Mouse (Mus musculus) limb, embryonic 12.5 days (tissue): ENCODE measurements around the gene H6pd. TPM values are rescaled to one million over a fixed set of nuclear protein-coding genes. Genes with fewer than 3 reads are reported as not detected.
A peak's percentile ranks its signal among the peaks of the same experiment; 100 is the strongest.
"Not testable (repeated sequence)": the region's sequence is repeated elsewhere in the genome, so short reads cannot be mapped to it uniquely, and the experiment has no call there.

ENCODE experiments used
- ATAC-seq: fragments of 200-750 bp; cut with Nextera tagmentation; 2 replicates; pipeline ENCODE4 v1.8.0; 2017; ENCODE audit warnings: low read depth, moderate TSS enrichment; ENCODE audit not compliant: insufficient number of reproducible peaks, insufficient read depth, low FRiP score, low TSS enrichment
- H3K27ac ChIP-seq: fragments of 300-500 bp; sonication (generic); 2 replicates; pipeline ENCODE4 v1.5.1; 2016; ENCODE audit warnings: mild to moderate bottlenecking, moderate library complexity
- H3K27me3 ChIP-seq: fragments of 300-500 bp; sonication (generic); 2 replicates; pipeline ENCODE4 v1.6.1; 2016; ENCODE audit warnings: mild to moderate bottlenecking, moderate library complexity
- H3K36me3 ChIP-seq: fragments of 300-500 bp; sonication (generic); 2 replicates; pipeline ENCODE4 v1.6.1; 2016; ENCODE audit warnings: mild to moderate bottlenecking, moderate library complexity
- H3K4me1 ChIP-seq: fragments of 300-500 bp; sonication (generic); replicated peaks from 2 replicates; pipeline ENCODE4 v1.6.1; 2016
- H3K4me2 ChIP-seq: fragments of 300-500 bp; sonication (generic); 2 replicates; pipeline ENCODE4 v1.6.1; 2016; ENCODE audit warnings: mild to moderate bottlenecking, moderate library complexity
- H3K4me3 ChIP-seq: fragments of 300-500 bp; sonication (generic); replicated peaks from 2 replicates; pipeline ENCODE4 v1.5.1; 2016; ENCODE audit warnings: mild to moderate bottlenecking
- H3K9ac ChIP-seq: fragments of 300-500 bp; sonication (generic); replicated peaks from 2 replicates; pipeline ENCODE4 v1.6.1; 2016; ENCODE audit warnings: mild to moderate bottlenecking, moderate library complexity
- H3K9me3 ChIP-seq: fragments of 300-500 bp; sonication (generic); 2 replicates; pipeline ENCODE4 v1.6.1; 2016; ENCODE audit warnings: mild to moderate bottlenecking, moderate library complexity
- WGBS: fragments of 180-500 bp; shearing (Covaris S2); methylation state at CpG from one replicate; pipeline ENCODE4 v1.1.7; 2016; 5-methylcytosine and 5-hydroxymethylcytosine counted together
- polyA plus RNA-seq: library from polyadenylated mRNA; unstranded; fragments of >200 nt; fragmentation: Nextera tagmentation; extraction: Ambion mirVana; gene quantifications from 2 replicates; pipeline ENCODE4 v1.2.1, GENCODE M21; 2016

H6pd gene
- polyA plus RNA-seq, 1 experiment from 2014 or later, result 7.0 TPM

DNA sequence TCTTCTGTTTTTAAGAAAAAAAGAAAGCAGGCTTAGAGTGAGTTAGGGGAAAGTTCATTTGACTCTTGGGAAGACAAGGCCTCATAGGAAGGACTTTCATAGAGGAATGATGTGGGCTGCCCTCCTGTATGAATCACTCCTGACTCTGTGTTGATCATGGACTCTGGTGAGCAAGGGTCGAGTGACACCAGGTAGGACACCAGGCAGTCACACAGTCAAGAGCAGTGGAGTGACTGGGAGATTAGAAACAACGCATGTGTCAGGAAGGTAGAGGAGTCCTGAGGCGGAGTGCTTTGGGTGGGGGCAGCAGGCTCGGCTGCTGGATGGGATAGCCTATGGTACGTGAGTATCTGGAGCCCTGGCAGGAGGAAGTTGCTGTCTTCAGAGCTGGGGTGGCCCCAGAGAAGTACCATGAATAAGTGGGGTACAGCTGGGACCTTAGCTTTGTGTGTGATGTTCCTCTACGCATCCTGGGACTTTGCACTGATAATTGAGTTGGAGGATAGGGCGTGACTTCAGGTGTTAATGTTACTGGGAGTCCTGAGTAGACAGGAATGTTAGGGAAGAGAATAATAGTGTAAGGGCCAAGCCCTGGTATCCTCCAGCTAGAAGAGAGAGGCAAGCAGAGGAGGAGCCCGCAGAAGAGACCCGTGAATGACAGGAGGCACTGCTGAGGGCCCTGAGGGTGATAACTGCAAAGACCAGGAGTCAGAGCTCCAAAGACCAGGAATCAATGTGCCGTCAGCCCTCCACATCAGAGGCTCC lies 32.7 kb upstream of the H6pd start:
- peaks cover 19% of the 10 kb centered on the region for H3K27me3 ChIP-seq
- no peaks in the 10 kb centered on the region for H3K9me3 ChIP-seq
- H3K36me3 ChIP-seq, result no peaks in the 10 kb centered on the region
- no peak overlapping the region for H3K4me3 ChIP-seq
- H3K9ac ChIP-seq, result no peak overlapping the region
- no peak overlapping the region for H3K27ac ChIP-seq
- WGBS, result 76% methylated on average over 10 of the region's 10 CpGs
- ATAC-seq, result no peak
- H3K4me1 ChIP-seq, result peaks cover 5% of the 10 kb centered on the region; the same call in 1 of the 2 replicates
- no peak overlapping the region for H3K4me2 ChIP-seq

DNA sequence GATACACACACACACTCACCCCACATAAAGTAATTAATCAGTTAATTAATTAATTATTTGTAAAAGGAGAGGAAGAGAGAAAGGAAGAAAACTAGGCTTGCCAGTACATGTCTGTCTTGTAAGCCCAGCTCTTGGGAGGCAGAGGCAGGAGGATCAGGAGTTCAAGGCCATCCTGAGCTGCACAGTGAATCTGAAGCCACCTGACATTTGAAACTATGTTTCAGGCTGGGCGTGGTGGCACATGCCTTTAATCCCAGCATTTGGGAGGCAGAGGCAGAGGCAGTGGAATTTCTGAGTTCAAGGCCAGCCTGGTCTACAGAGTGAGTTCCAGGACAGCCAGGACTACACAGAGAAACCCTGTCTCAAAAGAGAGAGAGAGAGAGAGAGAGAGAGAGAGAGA lies 32.0 kb upstream of the H6pd start:
- WGBS, result 52% methylated on average over 1 of the region's 1 CpGs
- H3K27me3 ChIP-seq, result peaks cover 19% of the 10 kb centered on the region

DNA sequence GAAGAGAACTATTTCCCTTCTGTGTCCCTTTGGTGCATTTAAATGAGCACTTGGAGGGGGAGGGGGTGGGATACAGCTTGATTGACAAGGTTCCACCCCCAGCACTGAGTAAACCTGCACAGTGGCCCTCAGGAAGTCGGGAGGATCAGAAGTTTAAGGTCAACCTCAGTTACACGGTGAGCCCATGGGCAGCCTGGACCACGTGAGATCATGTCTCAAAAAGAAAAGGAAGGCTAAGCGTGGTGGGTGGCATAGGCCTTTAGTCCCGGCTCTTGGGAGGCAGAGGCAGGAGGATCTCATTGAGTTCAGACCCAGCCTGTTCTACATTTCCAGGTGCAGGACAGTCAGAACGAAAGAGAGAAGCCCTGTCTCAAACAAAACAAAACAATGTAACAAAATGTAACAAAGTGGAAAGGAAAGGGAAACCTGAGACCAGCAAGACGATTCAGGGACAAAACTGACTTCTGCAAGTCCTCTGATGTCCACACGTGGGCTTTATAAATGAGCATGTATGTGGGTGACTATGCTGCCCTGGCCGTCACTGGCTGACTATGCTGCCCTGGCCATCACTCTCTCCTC lies 31.3 kb upstream of the H6pd start:
- H3K4me2 ChIP-seq, result no peak overlapping the region
- H3K4me3 ChIP-seq, result no peak overlapping the region
- H3K27ac ChIP-seq, result no peak overlapping the region
- H3K9ac ChIP-seq, result no peak overlapping the region
- 81% methylated on average over 9 of the region's 9 CpGs for whole genome bisulfite sequencing
- H3K9me3 ChIP-seq, result no peaks in the 10 kb centered on the region
- peaks cover 18% of the 10 kb centered on the region for H3K27me3 ChIP-seq
- ATAC-seq, result no peak
- peaks cover 2% of the 10 kb centered on the region for H3K4me1 ChIP-seq
- H3K36me3 ChIP-seq, result no peaks in the 10 kb centered on the region

More for the DNA sequence above, 32.0 kb upstream of the H6pd start:
- not testable (repeated sequence) for H3K36me3 ChIP-seq, H3K9me3 ChIP-seq, H3K4me2 ChIP-seq, H3K9ac ChIP-seq, H3K4me3 ChIP-seq, ATAC-seq, H3K4me1 ChIP-seq, H3K27ac ChIP-seq

DNA sequence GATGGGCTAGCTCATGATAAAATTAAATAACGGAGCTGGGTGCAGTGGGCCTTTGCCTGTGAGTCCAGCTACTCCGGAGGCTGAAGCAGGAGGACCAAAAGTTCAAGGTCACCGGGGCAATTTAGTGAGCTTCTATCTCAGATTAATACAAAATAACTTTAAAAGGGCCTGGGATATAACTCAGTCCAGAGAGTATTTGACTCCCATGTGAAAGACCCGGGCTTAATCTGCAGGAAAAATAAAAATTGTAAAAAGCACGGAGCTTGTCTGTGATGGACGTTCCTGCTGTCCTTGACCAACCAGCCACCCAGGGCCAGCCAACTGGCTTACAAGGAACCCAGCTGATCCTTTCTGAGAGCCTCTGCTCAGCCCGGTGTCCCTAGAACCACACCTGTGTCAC lies 29.7 kb upstream of the H6pd start:
- Histone ChIP-seq H3K4me1 (peaks cover 8% of the 10 kb centered on the region), H3K9ac (no peak overlapping the region), H3K4me2 (no peak overlapping the region), H3K27ac (no peak overlapping the region), H3K36me3 (no peaks in the 10 kb centered on the region), H3K4me3 (no peak overlapping the region), H3K27me3 (peaks cover 31% of the 10 kb centered on the region), H3K9me3 (no peaks in the 10 kb centered on the region)
- WGBS, result 85% methylated on average over 7 of the region's 7 CpGs
- ATAC-seq, result no peak

DNA sequence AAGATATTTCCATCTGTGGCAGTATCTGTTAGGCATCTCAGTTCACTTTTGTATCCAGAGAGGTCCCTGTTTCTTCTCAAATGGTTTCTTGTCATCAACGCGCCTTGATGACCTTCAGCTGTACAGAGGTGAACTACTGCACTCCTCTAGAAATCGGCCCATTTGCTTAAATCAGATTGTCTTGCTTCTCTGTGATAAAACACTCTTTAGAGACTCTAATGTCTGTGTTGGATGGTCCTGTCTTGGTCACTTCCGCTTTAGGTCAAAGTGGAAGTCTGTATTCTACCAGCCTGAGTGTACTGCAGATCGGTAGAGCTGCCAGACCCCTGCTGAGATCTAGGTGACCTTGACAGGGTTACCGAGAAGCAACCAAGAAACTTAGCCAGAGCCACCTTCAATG lies 27.3 kb upstream of the H6pd start:
- WGBS, result 81% methylated on average over 6 of the region's 6 CpGs
- Histone ChIP-seq H3K4me3 (no peak overlapping the region), H3K36me3 (no peaks in the 10 kb centered on the region), H3K4me2 (no peak overlapping the region), H3K9ac (no peak overlapping the region), H3K9me3 (no peaks in the 10 kb centered on the region), H3K27me3 (peaks cover 53% of the 10 kb centered on the region), H3K27ac (no peak overlapping the region), H3K4me1 (peaks cover 24% of the 10 kb centered on the region)
- no peak for ATAC-seq

DNA sequence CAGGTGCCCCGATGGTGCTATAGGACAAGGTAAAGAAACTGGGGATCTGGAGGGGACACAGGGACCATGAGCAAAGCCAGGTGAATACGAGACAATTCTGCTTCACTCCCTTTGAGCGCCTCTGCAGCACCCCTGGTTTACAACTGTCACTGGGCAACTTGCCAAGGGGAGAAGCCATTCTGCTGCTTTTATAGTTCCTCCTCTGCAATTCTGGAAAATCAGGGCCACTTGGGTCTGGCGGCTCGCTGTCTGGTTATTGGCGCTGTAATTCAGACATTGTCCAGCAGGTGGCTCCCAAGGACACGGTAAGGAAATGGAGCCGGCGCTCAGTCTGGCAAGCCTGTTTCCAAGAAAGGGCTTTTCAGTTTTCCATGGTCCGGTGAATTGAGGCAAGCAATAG lies 26.5 kb upstream of the H6pd start:
- peaks cover 61% of the 10 kb centered on the region for H3K27me3 ChIP-seq
- no peaks in the 10 kb centered on the region for H3K36me3 ChIP-seq
- no peaks in the 10 kb centered on the region for H3K9me3 ChIP-seq
- 7% methylated on average over 10 of the region's 10 CpGs for WGBS
- no peak overlapping the region for H3K4me3 ChIP-seq
- no peak overlapping the region for H3K4me2 ChIP-seq
- peak; percentile 1; the same call in 1 of the 2 replicates for ATAC-seq
- H3K9ac ChIP-seq, result no peak overlapping the region
- H3K4me1 ChIP-seq, result peaks cover 29% of the 10 kb centered on the region
- H3K27ac ChIP-seq, result no peak overlapping the region

DNA sequence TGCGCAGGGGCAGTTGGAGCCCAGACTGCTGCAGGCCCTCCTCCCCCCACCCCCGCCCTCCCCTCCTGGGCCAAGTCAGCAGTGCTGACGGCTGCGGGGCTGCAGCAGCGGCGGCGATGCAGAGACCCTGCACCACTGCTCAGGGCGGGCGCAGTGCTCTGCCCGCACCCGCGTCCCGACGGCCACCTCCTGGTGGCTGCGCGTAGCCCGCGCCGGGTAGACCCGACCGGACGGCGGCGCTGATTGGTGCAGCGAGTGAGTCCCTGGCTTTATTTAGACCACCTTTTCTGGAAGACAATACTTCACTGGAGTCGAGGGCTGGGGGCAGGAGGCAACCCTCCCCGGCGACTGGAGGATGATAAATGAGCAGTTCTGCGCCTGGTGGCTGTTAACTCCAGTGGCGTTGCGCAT lies 24.4 kb upstream of the H6pd start:
- no peak overlapping the region for H3K27ac ChIP-seq
- peaks cover 80% of the 10 kb centered on the region for H3K27me3 ChIP-seq
- H3K4me2 ChIP-seq, result peak overlapping the region; percentile 68
- WGBS, result under 1% methylated on average over 31 of the region's 31 CpGs
- H3K4me1 ChIP-seq, result peaks cover 35% of the 10 kb centered on the region
- no peaks in the 10 kb centered on the region for H3K36me3 ChIP-seq
- H3K4me3 ChIP-seq, result peak overlapping the region; percentile 38
- 0 out of 2 replicates have a peak, but pooled peaks have one; percentile 44 for ATAC-seq
- H3K9ac ChIP-seq, result peak overlapping the region; percentile 51
- H3K9me3 ChIP-seq, result no peaks in the 10 kb centered on the region

DNA sequence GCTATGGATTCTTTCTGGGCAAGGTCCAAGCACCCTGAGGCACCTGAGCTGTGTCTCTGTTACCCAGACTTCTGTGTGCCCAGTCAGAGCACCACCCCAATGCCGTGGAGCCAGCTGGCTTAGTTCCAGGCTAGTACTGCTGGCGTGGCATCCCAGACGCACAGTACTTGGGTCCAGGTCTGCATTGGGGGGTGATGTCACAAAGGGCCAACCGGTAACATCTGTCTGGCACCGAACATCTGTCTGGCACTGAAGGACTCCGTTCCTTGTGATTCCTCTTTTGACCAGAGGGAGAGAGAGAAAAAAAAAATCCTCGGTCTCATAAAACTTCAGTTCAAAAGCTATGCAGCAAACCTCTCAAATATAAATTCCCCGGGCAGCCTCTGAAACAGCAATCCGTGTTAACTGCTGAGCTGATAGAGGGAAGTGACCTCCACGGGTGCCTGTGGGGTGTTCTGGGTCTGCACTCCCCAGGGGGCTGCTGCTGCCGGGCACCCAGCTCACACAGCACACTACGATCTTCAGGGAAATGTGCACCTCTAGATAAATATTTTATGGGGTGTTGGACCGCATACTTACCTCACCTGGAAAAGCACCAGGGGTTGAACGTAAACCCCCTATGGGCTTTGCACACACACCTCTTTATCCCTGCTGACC lies 22.5 kb upstream of the H6pd start:
- peaks cover 35% of the 10 kb centered on the region for H3K4me1 ChIP-seq
- peak overlapping the region; percentile 52 for H3K4me3 ChIP-seq

DNA sequence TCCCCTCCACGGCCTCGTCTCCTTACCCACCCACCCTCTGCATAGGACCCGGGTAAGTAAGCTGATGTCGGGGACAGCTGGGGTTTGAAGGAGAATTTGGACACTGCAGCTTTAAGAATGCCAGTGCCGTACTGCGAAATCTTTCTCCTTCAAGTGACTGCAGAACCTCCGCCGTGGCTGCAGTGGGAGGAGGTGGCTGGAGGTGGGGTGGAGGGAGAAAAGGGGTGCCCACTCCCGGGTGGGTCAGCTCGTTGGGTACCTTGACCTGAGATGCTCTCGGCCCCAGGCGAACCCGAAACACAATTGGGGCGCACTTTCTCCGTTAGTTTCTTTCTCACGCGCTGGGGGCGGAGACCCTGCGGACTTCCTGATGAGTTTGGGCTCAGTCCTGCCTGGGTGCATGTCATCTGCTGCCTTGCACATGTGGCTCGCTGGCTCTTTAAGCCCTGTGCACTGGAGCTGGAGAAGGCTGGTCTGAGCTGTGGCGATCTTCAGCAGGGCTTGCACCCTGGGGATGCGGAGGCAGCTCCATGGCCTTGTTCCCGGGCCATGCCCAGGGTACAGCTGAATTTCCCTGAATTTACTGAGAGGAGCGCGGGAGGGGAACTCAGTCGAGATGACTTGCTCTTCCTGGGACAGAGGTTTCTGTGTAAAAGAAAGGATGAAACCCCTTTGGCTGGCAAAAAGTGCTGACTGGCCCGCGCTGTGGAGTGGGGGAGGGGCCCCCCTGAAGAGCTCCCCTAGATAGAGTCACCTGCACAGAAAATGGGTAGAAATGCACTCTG lies 21.8 kb upstream of the H6pd start:
- no peak overlapping the region for H3K27ac ChIP-seq
- peaks cover 35% of the 10 kb centered on the region for H3K4me1 ChIP-seq
- ATAC-seq, result no peak
- peak overlapping the region; percentile 49 for H3K9ac ChIP-seq
- H3K4me3 ChIP-seq, result peak overlapping the region; percentile 52
- WGBS, result under 1% methylated on average over 28 of the region's 28 CpGs
- H3K4me2 ChIP-seq, result peak overlapping the region; percentile 94
- peaks cover 93% of the 10 kb centered on the region for H3K27me3 ChIP-seq
- no peaks in the 10 kb centered on the region for H3K9me3 ChIP-seq
- H3K36me3 ChIP-seq, result no peaks in the 10 kb centered on the region

More for the DNA sequence above, 22.5 kb upstream of the H6pd start:
- H3K9me3 ChIP-seq, result no peaks in the 10 kb centered on the region
- 0 out of 2 replicates have a peak, but pooled peaks have one; percentile 22 for ATAC-seq
- no peak overlapping the region for H3K27ac ChIP-seq
- H3K9ac ChIP-seq, result no peak overlapping the region
- WGBS, result 12% methylated on average over 14 of the region's 14 CpGs
- H3K4me2 ChIP-seq, result peak overlapping the region; percentile 94
- H3K36me3 ChIP-seq, result no peaks in the 10 kb centered on the region
- H3K27me3 ChIP-seq, result peaks cover 96% of the 10 kb centered on the region

DNA sequence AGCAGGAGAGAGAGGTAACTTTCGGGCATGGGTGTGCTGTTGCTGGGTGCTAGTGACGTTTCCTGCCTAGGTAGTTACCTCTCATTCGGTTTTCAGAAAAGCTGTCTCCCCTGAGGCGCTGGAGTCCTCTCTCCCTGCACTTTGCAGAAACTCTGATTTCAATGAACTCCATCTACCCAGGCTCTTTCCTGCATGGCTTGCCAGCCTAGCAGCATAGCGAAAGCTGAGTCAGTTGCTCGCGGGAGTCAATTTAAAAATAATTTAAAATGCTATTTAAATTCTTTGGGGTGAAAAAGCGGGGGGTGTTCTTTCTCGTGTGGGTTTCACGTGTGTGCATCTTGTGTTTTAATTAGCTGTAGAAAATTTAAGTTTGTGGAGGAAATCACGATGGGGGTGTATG lies 21.1 kb upstream of the H6pd start:
- peak overlapping the region; percentile 94 for H3K4me2 ChIP-seq
- H3K9me3 ChIP-seq, result no peaks in the 10 kb centered on the region
- peaks cover 94% of the 10 kb centered on the region for H3K27me3 ChIP-seq
- peaks cover 31% of the 10 kb centered on the region for H3K4me1 ChIP-seq
- no peak for ATAC-seq
- H3K9ac ChIP-seq, result no peak overlapping the region
- H3K4me3 ChIP-seq, result peak overlapping the region; percentile 52
- WGBS, result 3% methylated on average over 11 of the region's 11 CpGs
- H3K36me3 ChIP-seq, result no peaks in the 10 kb centered on the region
- H3K27ac ChIP-seq, result no peak overlapping the region

DNA sequence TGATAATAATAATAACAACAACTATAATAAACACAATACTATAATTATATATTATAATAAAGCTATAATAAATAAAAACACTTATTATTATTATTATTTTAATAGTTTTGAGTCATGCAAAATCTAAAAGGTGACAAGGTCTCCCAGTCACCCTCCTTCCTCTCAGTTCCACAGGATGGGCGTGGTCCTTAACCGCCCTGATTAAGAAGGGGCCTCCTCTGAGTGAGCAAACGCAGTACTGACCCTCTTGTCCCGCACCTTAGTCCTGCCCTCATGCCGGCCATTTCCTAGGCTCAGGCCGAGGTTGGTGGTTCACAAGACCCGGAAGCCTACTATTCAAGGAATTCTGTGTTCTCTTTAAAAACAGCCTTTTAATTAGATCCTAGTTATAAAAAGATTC lies 14.7 kb upstream of the H6pd start:
- no peak overlapping the region for H3K9ac ChIP-seq
- H3K4me3 ChIP-seq, result no peak overlapping the region
- no peaks in the 10 kb centered on the region for H3K4me1 ChIP-seq
- peaks cover 36% of the 10 kb centered on the region for H3K27me3 ChIP-seq
- no peaks in the 10 kb centered on the region for H3K36me3 ChIP-seq
- no peak for ATAC-seq
- H3K9me3 ChIP-seq, result no peaks in the 10 kb centered on the region
- H3K27ac ChIP-seq, result no peak overlapping the region
- H3K4me2 ChIP-seq, result no peak overlapping the region
- WGBS, result 62% methylated on average over 7 of the region's 7 CpGs
